Mouse (Mus musculus) limb, embryonic 13.5 days (tissue): ENCODE measurements around the gene Gm45785. TPM values are rescaled to one million over a fixed set of nuclear protein-coding genes. Genes with fewer than 3 reads are reported as not detected.
A peak's percentile ranks its signal among the peaks of the same experiment; 100 is the strongest.

ENCODE experiments used
- ATAC-seq: fragments of 200-750 bp; cut with Nextera tagmentation; 2 replicates; pipeline ENCODE4 v1.8.0; 2017; ENCODE audit warnings: low read depth, moderate number of reproducible peaks, moderate TSS enrichment; ENCODE audit not compliant: low FRiP score
- H3K27ac ChIP-seq: fragments of 300-500 bp; sonication (generic); 2 replicates; pipeline ENCODE4 v1.5.1; 2015; ENCODE audit warnings: inconsistent platforms, mild to moderate bottlenecking, moderate library complexity
- H3K27me3 ChIP-seq: fragments of 300-500 bp; sonication (generic); 2 replicates; pipeline ENCODE4 v1.6.1; 2015; ENCODE audit warnings: mild to moderate bottlenecking, inconsistent platforms
- H3K36me3 ChIP-seq: fragments of 300-500 bp; sonication (generic); 2 replicates; pipeline ENCODE4 v1.6.1; 2015; ENCODE audit warnings: inconsistent platforms, mild to moderate bottlenecking, moderate library complexity
- H3K4me1 ChIP-seq: fragments of 300-500 bp; sonication (generic); 2 replicates; pipeline ENCODE4 v1.6.1; 2015; ENCODE audit warnings: inconsistent platforms
- H3K4me2 ChIP-seq: fragments of 300-500 bp; sonication (generic); replicated peaks from 2 replicates; pipeline ENCODE4 v1.6.1; 2015; ENCODE audit warnings: inconsistent platforms, mild to moderate bottlenecking, moderate library complexity
- H3K4me3 ChIP-seq: fragments of 300-500 bp; sonication (generic); 2 replicates; pipeline ENCODE4 v1.5.1; 2015; ENCODE audit warnings: moderate library complexity, mild to moderate bottlenecking, inconsistent platforms
- H3K9ac ChIP-seq: fragments of 300-500 bp; sonication (generic); 2 replicates; pipeline ENCODE4 v1.6.1; 2015; ENCODE audit warnings: mild to moderate bottlenecking, inconsistent platforms
- H3K9me3 ChIP-seq: fragments of 300-500 bp; sonication (generic); 2 replicates; pipeline ENCODE4 v1.6.1; 2016; ENCODE audit warnings: inconsistent platforms
- WGBS: fragments of 180-500 bp; shearing (Covaris S2); methylation state at CpG from one replicate; pipeline ENCODE4 v1.1.7; 2015; 5-methylcytosine and 5-hydroxymethylcytosine counted together
- polyA plus RNA-seq: library from polyadenylated mRNA; unstranded; fragments of >200 nt; fragmentation: Nextera tagmentation; extraction: Ambion mirVana; gene quantifications from 2 replicates; pipeline ENCODE4 v1.2.1, GENCODE M21; 2015

Gm45785 gene
- polyA plus RNA-seq, 1 experiment from 2014 or later: not detected

DNA sequence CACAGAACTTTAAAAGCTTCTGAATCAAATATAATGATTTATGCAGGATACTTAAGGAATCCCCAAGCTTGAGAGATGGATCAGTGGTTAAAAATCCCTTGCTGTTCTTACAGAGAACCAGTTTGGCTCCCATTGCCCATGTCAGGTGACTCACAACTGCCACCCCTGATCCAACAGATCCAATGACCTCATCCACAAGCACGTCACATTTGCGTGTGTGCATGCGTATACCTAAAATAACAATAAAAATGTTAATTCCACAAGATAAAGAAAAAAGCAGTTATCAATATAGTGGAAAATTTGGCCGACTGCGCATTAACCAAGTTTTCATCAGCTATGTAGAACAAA lies 34.9 kb downstream of the Gm45785 start:
- no peaks in the 10 kb centered on the region for H3K9me3 ChIP-seq
- ATAC-seq: no peak
- H3K27ac ChIP-seq: no peak overlapping the region
- peaks cover 3% of the 10 kb centered on the region; the same call in 1 of the 2 replicates for H3K4me1 ChIP-seq
- H3K27me3 ChIP-seq: no peaks in the 10 kb centered on the region
- peak overlapping the region; percentile 57 for H3K4me3 ChIP-seq
- WGBS: 49% methylated on average over 5 of the region's 5 CpGs
- no peak overlapping the region for H3K9ac ChIP-seq
- no peaks in the 10 kb centered on the region for H3K36me3 ChIP-seq
- H3K4me2 ChIP-seq: peak overlapping the region; percentile 80

DNA sequence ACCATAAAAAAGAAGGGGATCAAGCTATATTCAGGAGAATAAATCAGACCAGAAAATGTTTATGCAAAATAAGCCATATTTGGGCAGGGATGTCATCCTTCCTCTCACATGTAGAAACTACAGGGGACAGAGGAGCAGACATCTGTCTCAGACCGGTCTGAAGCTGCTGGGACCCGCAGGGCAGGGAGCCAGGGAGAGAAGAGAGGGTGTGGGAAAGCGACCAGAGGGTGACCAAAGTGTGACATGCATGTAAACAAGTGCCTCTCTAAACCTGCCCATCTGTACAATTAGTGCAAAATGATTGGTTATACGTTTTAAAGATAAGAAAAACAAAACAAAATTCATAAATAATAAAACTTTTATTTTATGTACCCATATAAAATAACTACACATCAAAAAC lies 36.0 kb downstream of the Gm45785 start:
- H3K4me3 ChIP-seq: no peak overlapping the region
- H3K27me3 ChIP-seq: no peaks in the 10 kb centered on the region
- H3K4me1 ChIP-seq: peaks cover 3% of the 10 kb centered on the region; the same call in 1 of the 2 replicates
- H3K9me3 ChIP-seq: no peaks in the 10 kb centered on the region
- no peak overlapping the region for H3K27ac ChIP-seq
- H3K9ac ChIP-seq: no peak overlapping the region
- H3K4me2 ChIP-seq: no peak overlapping the region
- no peaks in the 10 kb centered on the region for H3K36me3 ChIP-seq
- no peak for ATAC-seq
- 69% methylated on average over 4 of the region's 4 CpGs for WGBS

DNA sequence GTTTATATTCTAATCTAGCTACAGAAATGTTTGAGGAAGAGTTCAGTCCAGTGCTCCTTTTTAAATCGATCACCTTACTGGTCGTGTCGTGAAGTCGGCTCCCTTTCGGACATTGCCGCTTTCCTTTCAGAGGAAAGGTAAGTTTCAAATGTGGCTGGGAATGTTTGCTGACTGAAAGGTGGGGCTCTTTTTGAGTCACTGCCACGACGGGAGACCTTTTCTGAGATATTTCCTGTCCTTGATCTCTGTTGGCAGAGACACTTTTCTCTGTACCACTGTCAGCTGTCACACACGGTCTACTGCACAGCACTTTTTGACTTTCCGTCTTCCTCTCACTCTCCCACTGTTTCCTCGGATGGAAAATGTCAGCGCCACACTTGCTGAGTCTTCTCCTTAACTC lies 43.3 kb downstream of the Gm45785 start:
- Histone ChIP-seq H3K27ac (no peak overlapping the region), H3K4me2 (no peak overlapping the region), H3K4me1 (no peaks in the 10 kb centered on the region), H3K27me3 (no peaks in the 10 kb centered on the region), H3K9ac (no peak overlapping the region), H3K4me3 (no peak overlapping the region), H3K9me3 (no peaks in the 10 kb centered on the region), H3K36me3 (peaks cover 30% of the 10 kb centered on the region)
- ATAC-seq: no peak
- WGBS: 93% methylated on average over 12 of the region's 12 CpGs

DNA sequence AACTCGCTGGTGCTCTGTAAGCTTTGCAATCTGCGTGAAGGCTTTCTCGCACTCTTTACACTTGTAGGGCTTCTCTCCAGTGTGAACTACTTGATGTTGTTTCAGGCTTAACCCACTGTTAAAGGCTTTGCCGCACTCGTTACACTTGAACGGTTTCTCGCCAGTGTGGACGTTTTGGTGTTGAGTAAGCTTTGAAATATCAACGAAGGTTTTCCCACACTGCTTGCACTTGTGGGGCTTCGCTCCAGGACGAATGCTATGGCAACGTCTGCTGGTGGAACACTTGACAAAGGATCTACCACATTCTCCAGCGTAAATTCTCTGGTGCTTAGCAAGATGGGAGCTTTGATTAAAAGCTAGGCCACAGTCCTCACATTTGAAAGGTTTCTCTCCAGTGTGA lies 44.4 kb downstream of the Gm45785 start:
- Histone ChIP-seq H3K36me3 (peaks cover 30% of the 10 kb centered on the region), H3K27me3 (no peaks in the 10 kb centered on the region), H3K27ac (no peak overlapping the region), H3K4me1 (no peaks in the 10 kb centered on the region), H3K4me3 (no peak overlapping the region), H3K4me2 (no peak overlapping the region), H3K9ac (no peak overlapping the region), H3K9me3 (no peaks in the 10 kb centered on the region)
- 91% methylated on average over 13 of the region's 13 CpGs for WGBS
- ATAC-seq: no peak

DNA sequence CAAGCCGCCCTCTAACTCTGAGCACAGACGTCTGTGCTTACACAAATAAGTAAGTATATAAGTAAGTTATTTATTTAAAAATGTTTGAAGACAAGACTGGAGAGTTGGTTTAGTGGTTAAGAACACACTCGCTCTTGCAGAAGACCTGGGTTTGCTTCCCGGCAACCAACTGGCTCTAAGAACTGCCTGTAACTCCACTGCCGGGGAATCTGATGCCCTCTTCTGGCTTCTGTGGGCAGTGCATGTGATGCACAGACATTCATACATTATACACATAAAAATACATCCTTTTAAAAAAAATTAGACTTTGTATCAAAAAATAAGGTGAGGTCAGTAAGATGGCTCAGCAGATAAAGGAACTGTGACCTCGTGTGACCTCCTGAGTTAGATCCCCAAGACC lies 45.6 kb downstream of the Gm45785 start:
- Histone ChIP-seq H3K9ac (no peak overlapping the region), H3K4me3 (no peak overlapping the region), H3K27ac (no peak overlapping the region), H3K4me1 (no peaks in the 10 kb centered on the region), H3K36me3 (peaks cover 30% of the 10 kb centered on the region), H3K9me3 (no peaks in the 10 kb centered on the region), H3K4me2 (no peak overlapping the region), H3K27me3 (no peaks in the 10 kb centered on the region)
- 95% methylated on average over 6 of the region's 6 CpGs for WGBS
- no peak for ATAC-seq

DNA sequence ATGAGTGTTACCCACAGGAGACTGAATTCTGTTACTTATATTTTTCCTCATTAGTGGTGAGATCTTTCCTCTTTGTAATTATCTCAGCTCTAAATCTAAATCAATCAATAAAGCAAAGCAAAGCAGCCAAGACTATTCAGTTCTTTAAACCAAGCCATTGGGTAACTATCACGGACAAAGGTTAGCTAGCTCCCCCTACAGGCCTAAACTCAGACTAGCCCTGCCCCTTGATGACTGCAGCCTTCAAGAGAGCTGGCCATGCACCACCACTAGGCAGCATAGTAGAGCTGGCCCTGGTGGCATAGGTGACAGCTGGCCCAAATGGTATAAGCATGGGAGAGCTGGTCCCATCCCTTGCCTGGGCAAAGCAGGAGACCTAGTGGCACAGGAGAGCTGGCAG lies 50.4 kb downstream of the Gm45785 start:
- H3K36me3 ChIP-seq: peaks cover 5% of the 10 kb centered on the region
- ATAC-seq: no peak
- no peaks in the 10 kb centered on the region for H3K27me3 ChIP-seq
- no peak overlapping the region for H3K4me3 ChIP-seq
- H3K9ac ChIP-seq: no peak overlapping the region
- H3K4me1 ChIP-seq: no peaks in the 10 kb centered on the region
- H3K27ac ChIP-seq: no peak overlapping the region
- H3K4me2 ChIP-seq: no peak overlapping the region
- H3K9me3 ChIP-seq: no peaks in the 10 kb centered on the region
- 31% methylated on average over 1 of the region's 1 CpGs for WGBS

DNA sequence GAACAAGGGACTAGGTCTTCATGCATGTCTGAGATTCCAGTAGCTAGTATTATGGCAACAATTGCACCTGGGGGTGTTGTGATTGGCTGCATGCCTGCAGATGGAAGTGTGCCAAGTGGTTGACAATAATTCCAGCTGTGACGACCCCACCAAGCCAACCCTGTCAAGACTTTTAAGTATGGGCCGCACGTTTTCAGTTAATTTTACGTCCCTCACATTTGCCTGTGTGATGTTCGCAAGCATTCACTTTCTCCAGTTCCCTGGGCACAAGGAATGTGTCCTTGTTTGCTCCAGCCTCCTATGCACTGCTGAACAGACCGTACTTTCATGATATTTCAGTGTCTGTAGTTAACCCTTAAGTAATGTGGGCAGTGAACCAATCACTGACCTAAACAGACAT lies 53.5 kb downstream of the Gm45785 start:
- Histone ChIP-seq H3K9me3 (no peaks in the 10 kb centered on the region), H3K4me3 (no peak overlapping the region), H3K27ac (no peak overlapping the region), H3K9ac (no peak overlapping the region), H3K27me3 (no peaks in the 10 kb centered on the region), H3K4me1 (no peaks in the 10 kb centered on the region), H3K4me2 (no peak overlapping the region), H3K36me3 (no peaks in the 10 kb centered on the region)
- no peak for ATAC-seq
- WGBS: 42% methylated on average over 6 of the region's 6 CpGs

DNA sequence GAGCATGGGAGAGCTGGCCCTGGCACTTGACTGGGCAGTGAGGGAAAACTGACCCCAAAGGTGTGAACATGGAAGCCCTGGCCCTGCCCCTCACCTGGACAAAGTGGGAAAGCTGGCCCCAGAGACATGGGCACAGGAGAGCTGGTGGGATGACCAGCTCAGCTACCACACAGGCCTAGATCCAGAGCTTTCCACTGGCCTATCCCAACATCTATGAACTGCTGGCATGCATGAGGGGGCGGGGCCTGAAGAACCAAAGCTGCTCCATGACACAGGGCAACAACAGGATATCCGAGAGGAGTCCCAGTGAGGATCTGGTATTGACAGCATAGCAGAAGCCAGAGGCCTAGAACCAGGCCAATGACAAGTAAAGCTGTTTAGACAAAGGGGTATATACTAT lies 57.9 kb downstream of the Gm45785 start:
- Histone ChIP-seq H3K9me3 (no peaks in the 10 kb centered on the region), H3K4me1 (no peaks in the 10 kb centered on the region), H3K36me3 (no peaks in the 10 kb centered on the region), H3K4me2 (no peak overlapping the region), H3K9ac (no peak overlapping the region), H3K4me3 (no peak overlapping the region), H3K27me3 (no peaks in the 10 kb centered on the region), H3K27ac (no peak overlapping the region)
- 65% methylated on average over 2 of the region's 2 CpGs for WGBS
- ATAC-seq: no peak

DNA sequence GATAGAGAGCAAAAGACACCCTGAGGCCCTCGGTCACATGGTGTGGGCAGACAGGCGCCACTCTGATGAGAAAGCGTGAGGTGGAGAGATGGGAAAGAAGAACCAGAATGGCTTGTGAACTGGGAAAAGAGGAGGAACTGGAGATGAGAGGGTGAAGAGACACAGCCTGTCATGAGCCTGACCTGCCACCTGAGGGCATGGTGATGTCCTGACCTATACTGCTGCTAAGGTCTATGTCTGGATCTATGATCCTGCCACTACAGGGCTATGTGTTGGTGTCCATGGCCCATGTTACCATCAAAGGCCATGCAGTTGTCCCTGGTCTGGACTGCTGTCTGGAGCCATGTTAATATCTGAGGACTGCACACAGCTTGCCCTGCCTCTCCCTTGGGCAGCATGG lies 58.5 kb downstream of the Gm45785 start:
- Histone ChIP-seq H3K9ac (no peak overlapping the region), H3K4me1 (no peaks in the 10 kb centered on the region), H3K9me3 (no peaks in the 10 kb centered on the region), H3K4me3 (no peak overlapping the region), H3K4me2 (no peak overlapping the region), H3K36me3 (no peaks in the 10 kb centered on the region), H3K27ac (no peak overlapping the region), H3K27me3 (no peaks in the 10 kb centered on the region)
- no peak for ATAC-seq
- WGBS: 82% methylated on average over 3 of the region's 3 CpGs

DNA sequence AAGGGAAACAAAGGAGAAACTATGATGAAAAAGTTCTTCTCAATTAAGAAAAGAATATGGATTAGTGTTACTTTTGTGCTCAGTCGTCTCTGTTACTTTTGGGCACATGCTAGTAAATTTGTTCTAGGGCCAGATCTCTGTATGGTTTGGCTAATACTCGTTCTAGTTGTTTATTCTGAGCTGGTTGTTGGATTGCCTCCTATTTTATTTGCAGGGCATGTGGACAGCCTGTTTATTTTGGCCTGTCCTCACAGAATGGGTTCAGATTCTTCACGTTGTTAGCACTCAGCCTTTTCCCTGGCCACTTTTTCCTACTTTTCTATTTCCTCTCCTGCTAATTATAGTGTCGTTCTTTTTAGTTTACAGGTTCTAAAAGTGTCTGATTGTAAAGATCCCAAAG lies 62.6 kb downstream of the Gm45785 start:
- Histone ChIP-seq H3K4me2 (no peak overlapping the region), H3K4me1 (no peaks in the 10 kb centered on the region), H3K27ac (no peak overlapping the region), H3K4me3 (no peak overlapping the region), H3K27me3 (no peaks in the 10 kb centered on the region), H3K9me3 (no peaks in the 10 kb centered on the region), H3K36me3 (no peaks in the 10 kb centered on the region), H3K9ac (no peak overlapping the region)
- 62% methylated on average over 4 of the region's 4 CpGs for WGBS
- no peak for ATAC-seq

DNA sequence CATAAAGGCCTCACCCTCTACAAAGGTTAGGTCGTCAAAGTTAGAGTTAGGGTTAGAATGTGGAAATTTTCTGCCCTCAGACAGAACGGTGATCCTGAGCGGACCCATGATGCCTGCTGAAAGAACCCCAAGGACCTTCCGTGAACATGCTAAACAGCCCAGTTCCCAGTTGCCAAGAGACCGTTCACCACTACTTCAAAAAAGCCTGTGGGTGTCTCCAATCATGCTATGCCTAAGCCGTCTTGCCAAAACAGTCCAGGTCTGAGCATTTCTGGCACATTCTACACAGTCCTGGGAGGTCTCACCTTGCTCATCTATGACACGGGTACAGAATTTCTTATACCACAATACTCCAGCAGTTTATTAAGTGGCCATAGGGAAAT lies 68.1 kb downstream of the Gm45785 start:
- H3K36me3 ChIP-seq: no peaks in the 10 kb centered on the region
- no peak overlapping the region for H3K9ac ChIP-seq
- no peaks in the 10 kb centered on the region for H3K9me3 ChIP-seq
- H3K4me2 ChIP-seq: no peak overlapping the region
- no peaks in the 10 kb centered on the region for H3K4me1 ChIP-seq
- WGBS: 86% methylated on average over 7 of the region's 7 CpGs
- no peak for ATAC-seq
- H3K4me3 ChIP-seq: no peak overlapping the region
- H3K27me3 ChIP-seq: no peaks in the 10 kb centered on the region
- no peak overlapping the region for H3K27ac ChIP-seq

DNA sequence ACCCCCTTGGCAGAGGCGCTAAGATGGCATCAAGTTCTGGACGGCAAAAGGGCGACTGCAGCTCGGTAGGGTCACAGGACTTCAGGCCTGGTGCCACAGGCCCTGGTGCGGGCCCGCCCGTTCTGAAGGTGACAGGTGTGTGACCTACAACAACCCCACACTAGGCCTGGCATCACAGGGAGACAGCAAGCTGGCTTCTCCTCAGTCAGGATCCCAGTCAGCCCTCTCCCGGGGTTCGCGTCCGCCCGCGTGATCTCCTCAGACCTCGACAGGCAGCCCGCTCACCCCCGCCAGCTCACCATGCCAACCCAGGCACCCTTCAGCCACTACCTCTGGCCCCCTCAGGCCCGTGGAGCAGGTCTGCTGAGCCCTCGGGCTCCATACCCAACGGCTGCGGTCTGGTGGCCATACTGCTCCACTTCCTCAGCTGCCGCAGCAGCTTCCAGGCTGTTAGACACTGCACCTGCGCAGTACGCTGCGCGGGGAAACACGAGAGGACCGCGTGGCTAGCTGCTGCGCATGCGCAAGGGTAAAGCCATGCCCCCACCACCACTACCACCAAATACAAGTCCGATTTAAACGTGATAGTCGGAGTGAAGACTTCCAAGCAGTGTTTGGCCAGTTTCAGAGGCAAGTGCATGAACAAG lies 68.6 kb downstream of the Gm45785 start, which contains the start of gene Syce1:
Syce1 (minus strand) TSS at position 447 of the 647 bp plus-strand sequence.
- Histone ChIP-seq H3K4me2 (no peak within 1 kb of the TSS), H3K9me3 (no peaks in the 10 kb centered on the region), H3K4me1 (no peaks in the 10 kb centered on the region), H3K9ac (no peak within 1 kb of the TSS), H3K4me3 (no peak within 1 kb of the TSS), H3K36me3 (no peaks in the 10 kb centered on the region), H3K27me3 (no peaks in the 10 kb centered on the region), H3K27ac (no peak within 1 kb of the TSS)
- no peak for ATAC-seq
- WGBS: 81% methylated on average over 33 of the region's 33 CpGs

DNA sequence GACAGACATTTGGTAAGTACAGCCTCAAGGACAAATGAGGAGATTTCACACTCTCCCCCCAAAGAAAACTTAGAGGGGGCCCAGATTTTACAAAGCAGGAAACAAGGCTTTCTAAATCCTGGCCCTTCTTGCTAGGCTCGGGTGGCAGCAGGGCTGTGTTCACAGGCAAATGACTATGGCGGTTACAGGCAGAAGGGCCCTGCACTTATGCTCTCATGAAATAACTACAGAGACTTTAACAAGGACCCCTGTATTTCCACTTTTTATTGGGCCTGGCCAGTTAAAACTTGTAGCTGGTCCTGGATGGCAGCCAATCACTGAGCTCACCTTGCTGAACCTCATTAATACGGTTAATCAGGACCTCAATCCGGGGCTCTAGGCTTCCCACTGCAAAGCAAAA lies 75.6 kb downstream of the Gm45785 start:
- H3K9ac ChIP-seq: no peak overlapping the region
- ATAC-seq: peak; percentile 83
- no peaks in the 10 kb centered on the region for H3K9me3 ChIP-seq
- no peaks in the 10 kb centered on the region for H3K27me3 ChIP-seq
- H3K4me2 ChIP-seq: no peak overlapping the region
- 37% methylated on average over 4 of the region's 4 CpGs for WGBS
- H3K4me1 ChIP-seq: peaks cover 14% of the 10 kb centered on the region
- no peaks in the 10 kb centered on the region for H3K36me3 ChIP-seq
- no peak overlapping the region for H3K4me3 ChIP-seq
- peak overlapping the region; percentile 63; the same call in 1 of the 2 replicates for H3K27ac ChIP-seq
